Mouse (Mus musculus): ENCODE data around the gene Rnft2. TPM values are rescaled to one million over a fixed set of nuclear protein-coding genes. Genes with fewer than 3 reads are reported as not detected.

Gene Rnft2
- polyA plus RNA-seq, 1 experiment from 2014 or later: 2.6 TPM

DNA sequence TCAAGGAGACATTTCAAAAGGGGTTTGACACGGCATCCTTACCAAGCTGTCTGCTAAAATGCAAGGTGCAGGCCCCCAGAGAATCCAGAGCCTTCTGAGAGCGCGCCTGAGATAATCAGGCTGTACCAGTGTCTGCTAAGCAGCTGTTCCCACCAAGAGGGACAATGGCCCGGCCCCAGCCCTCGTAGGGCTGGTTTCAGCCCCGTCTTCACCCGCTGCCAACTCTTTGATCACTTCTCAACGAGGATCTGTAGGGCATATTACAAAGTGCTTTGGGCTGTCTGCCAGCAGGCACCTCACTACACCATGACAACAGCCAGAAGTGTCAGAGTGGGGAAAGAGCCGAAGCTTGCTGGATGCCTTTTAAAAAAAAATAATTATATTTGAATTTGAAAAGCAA is 29.6 kb upstream of the Rnft2 start:
- 34% methylated on average over 9 of the region's 9 CpGs for WGBS
- Histone ChIP-seq H3K4me1 (ENCODE audit: control insufficient read depth, insufficient read depth, low read length) (peaks cover 2% of the 10 kb centered on the region; the same call in 1 of the 2 replicates), H3K4me3 (ENCODE audit: low read depth, low read length) (no peak overlapping the region), H3K9ac (replicated peaks; ENCODE audit: low read depth, low read length) (no peak overlapping the region), H3K36me3 (ENCODE audit: control insufficient read depth, insufficient read depth, low read length) (no peaks in the 10 kb centered on the region), H3K27me3 (ENCODE audit: control insufficient read depth, insufficient read depth, low read length) (0 out of 2 replicates have a peak, but pooled peaks cover 6% of the 10 kb centered on the region), H3K9me3 (ENCODE audit: control insufficient read depth, low read depth, low read length) (no peaks in the 10 kb centered on the region), H3K27ac (ENCODE audit: low read length) (no peak overlapping the region), H3K4me2 (replicated peaks; ENCODE audit: low read depth, low read length) (no peak overlapping the region)
- no peak for ATAC-seq (ENCODE audit: insufficient number of reproducible peaks, insufficient read depth, low FRiP score, low read depth)

DNA sequence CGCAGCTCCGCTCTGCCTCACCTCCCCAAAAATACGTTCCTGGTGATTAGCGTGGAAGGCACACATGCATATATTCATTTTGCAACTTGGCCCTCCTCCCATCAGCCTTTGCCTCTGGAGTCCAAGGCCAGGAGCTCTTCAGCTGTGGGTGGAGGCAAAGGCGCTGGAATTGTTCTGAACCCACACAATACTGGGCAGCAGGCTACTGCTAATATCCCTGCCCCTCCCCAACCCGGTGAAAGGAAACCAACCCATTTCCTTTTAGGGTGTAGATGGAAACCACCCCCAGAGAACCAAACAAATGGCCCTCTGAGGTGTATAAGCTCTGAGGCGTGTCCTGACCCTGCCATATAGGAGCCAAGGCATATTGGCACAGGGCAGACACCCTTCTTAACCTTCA is 28.5 kb upstream of the Rnft2 start:
- Histone ChIP-seq H3K27me3 (ENCODE audit: control insufficient read depth, insufficient read depth, low read length) (0 out of 2 replicates have a peak, but pooled peaks cover 8% of the 10 kb centered on the region), H3K36me3 (ENCODE audit: control insufficient read depth, insufficient read depth, low read length) (no peaks in the 10 kb centered on the region), H3K4me1 (ENCODE audit: control insufficient read depth, insufficient read depth, low read length) (peaks cover 5% of the 10 kb centered on the region; the same call in 1 of the 2 replicates), H3K4me3 (ENCODE audit: low read depth, low read length) (no peak overlapping the region), H3K4me2 (replicated peaks; ENCODE audit: low read depth, low read length) (no peak overlapping the region), H3K27ac (ENCODE audit: low read length) (no peak overlapping the region), H3K9me3 (ENCODE audit: control insufficient read depth, low read depth, low read length) (no peaks in the 10 kb centered on the region), H3K9ac (replicated peaks; ENCODE audit: low read depth, low read length) (no peak overlapping the region)
- no peak for ATAC-seq (ENCODE audit: insufficient number of reproducible peaks, insufficient read depth, low FRiP score, low read depth)
- 78% methylated on average over 7 of the region's 7 CpGs for WGBS

DNA sequence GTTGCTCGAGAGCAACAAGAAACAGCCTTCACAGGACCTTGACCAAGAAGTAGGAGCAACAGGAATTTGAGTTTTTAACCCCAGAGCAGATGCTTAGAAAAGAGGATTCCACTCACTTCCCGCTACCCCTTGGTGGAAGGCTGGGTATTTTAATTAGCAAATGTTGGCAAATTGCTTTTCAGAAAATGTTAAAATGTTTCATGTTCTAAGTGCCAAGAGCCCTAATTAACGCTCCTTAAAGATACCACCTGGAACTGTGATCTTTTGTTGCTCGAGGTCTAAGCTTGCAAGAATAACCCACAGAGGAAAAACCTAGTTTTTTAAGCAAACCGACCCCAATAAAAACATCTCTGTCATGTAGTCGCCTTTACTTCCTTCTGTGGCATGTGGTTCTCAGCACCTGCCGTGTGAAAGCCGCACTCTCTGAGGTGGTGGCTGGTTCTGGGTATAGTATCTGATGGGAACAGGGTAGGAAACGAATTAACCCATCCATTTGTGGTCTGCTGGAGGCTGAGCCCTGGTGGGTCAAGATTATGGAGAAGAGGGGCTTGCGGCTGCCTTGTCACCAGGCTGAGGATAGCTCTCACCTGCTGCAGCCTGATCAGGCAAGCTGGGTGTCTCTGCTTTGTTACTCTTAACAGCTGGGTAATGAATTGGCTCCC is 26.7 kb upstream of the Rnft2 start:
- H3K4me2 ChIP-seq (replicated peaks; ENCODE audit: low read depth, low read length): no peak overlapping the region
- no peak for ATAC-seq (ENCODE audit: insufficient number of reproducible peaks, insufficient read depth, low FRiP score, low read depth)

DNA sequence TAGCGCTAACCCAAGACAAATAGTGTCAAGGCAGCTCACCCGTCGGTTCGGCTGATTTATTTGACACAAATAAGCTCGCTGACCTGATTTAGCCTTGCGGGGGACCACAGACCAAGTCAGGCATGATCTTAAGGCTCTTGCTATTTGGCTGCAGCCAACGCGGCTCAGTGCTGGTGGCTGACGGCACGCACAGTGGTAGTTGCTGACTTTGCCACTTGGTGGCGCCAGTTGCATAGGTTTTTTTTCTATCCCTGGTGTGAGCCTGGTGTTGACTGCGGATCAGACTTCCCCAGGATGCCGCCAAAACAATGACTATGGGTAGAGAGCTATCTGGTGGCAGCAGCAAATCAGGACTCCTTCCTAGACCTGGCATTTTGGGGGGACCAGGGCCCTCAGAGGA is 24.1 kb upstream of the Rnft2 start:
- H3K4me2 ChIP-seq (replicated peaks; ENCODE audit: low read depth, low read length): 0 out of 2 replicates have a peak overlapping the region, but pooled peaks have one; percentile 20
- no peak overlapping the region for H3K9ac ChIP-seq (replicated peaks; ENCODE audit: low read depth, low read length)
- H3K4me3 ChIP-seq (ENCODE audit: low read depth, low read length): no peak overlapping the region
- WGBS: under 1% methylated on average over 13 of the region's 13 CpGs
- H3K27ac ChIP-seq (ENCODE audit: low read length): no peak overlapping the region
- ATAC-seq (ENCODE audit: insufficient number of reproducible peaks, insufficient read depth, low FRiP score, low read depth): peak; percentile 68; the same call in 1 of the 2 replicates
- no peaks in the 10 kb centered on the region for H3K36me3 ChIP-seq (ENCODE audit: control insufficient read depth, insufficient read depth, low read length)
- 0 out of 2 replicates have a peak, but pooled peaks cover 8% of the 10 kb centered on the region for H3K27me3 ChIP-seq (ENCODE audit: control insufficient read depth, insufficient read depth, low read length)
- peaks cover 3% of the 10 kb centered on the region; the same call in 1 of the 2 replicates for H3K4me1 ChIP-seq (ENCODE audit: control insufficient read depth, insufficient read depth, low read length)
- H3K9me3 ChIP-seq (ENCODE audit: control insufficient read depth, low read depth, low read length): no peaks in the 10 kb centered on the region

More for the DNA sequence above, 26.7 kb upstream of the Rnft2 start:
- 66% methylated on average over 10 of the region's 10 CpGs for WGBS
- Histone ChIP-seq H3K4me3 (ENCODE audit: low read depth, low read length) (no peak overlapping the region), H3K9me3 (ENCODE audit: control insufficient read depth, low read depth, low read length) (no peaks in the 10 kb centered on the region), H3K4me1 (ENCODE audit: control insufficient read depth, insufficient read depth, low read length) (peaks cover 5% of the 10 kb centered on the region; the same call in 1 of the 2 replicates), H3K27ac (ENCODE audit: low read length) (no peak overlapping the region), H3K27me3 (ENCODE audit: control insufficient read depth, insufficient read depth, low read length) (0 out of 2 replicates have a peak, but pooled peaks cover 8% of the 10 kb centered on the region), H3K9ac (replicated peaks; ENCODE audit: low read depth, low read length) (no peak overlapping the region), H3K36me3 (ENCODE audit: control insufficient read depth, insufficient read depth, low read length) (no peaks in the 10 kb centered on the region)

DNA sequence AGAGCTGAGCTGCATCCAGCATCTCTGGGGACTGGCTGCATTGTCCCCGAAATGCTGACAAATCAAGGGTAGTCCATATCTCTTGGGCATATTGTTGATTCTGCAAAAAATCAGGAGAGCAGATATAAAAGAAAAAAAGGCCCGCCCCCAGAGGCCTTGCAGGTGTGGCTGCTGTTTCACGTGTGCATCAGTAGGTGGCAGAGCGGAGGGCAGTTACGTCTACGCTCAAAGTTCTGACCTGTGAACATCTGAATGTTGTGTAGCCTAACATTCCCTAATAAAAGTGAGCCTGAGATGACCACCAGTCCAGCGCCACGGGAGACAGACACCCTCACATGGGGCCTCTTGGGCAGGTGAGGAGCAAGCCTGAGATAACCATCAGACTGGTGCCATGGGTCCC is 21.4 kb upstream of the Rnft2 start:
- Histone ChIP-seq H3K4me1 (ENCODE audit: control insufficient read depth, insufficient read depth, low read length) (peaks cover 3% of the 10 kb centered on the region; the same call in 1 of the 2 replicates), H3K27me3 (ENCODE audit: control insufficient read depth, insufficient read depth, low read length) (0 out of 2 replicates have a peak, but pooled peaks cover 3% of the 10 kb centered on the region), H3K9ac (replicated peaks; ENCODE audit: low read depth, low read length) (no peak overlapping the region), H3K36me3 (ENCODE audit: control insufficient read depth, insufficient read depth, low read length) (peaks cover 5% of the 10 kb centered on the region), H3K4me2 (replicated peaks; ENCODE audit: low read depth, low read length) (no peak overlapping the region), H3K27ac (ENCODE audit: low read length) (no peak overlapping the region), H3K9me3 (ENCODE audit: control insufficient read depth, low read depth, low read length) (no peaks in the 10 kb centered on the region), H3K4me3 (ENCODE audit: low read depth, low read length) (no peak overlapping the region)
- ATAC-seq (ENCODE audit: insufficient number of reproducible peaks, insufficient read depth, low FRiP score, low read depth): no peak
- 36% methylated on average over 8 of the region's 8 CpGs for WGBS

DNA sequence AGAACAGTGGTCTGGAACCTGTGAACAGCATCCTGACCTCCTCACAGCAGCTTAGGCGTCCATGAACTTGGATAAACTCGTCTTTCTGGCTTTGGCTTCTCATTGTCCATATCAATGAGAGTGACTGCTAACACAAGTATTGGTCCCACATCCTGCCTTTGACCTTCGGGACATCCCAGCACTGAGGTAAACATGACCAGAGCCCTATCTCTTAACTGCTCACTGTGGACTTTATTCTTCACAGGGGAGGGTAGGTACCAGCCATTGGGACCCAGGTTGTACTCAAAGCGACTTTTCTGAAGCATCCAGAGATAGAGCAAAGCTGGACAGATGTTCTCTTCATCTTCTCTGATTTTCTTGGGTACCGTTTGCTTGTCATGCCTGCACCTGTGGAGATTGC is 20.4 kb upstream of the Rnft2 start:
- peaks cover 3% of the 10 kb centered on the region; the same call in 1 of the 2 replicates for H3K4me1 ChIP-seq (ENCODE audit: control insufficient read depth, insufficient read depth, low read length)
- no peaks in the 10 kb centered on the region for H3K9me3 ChIP-seq (ENCODE audit: control insufficient read depth, low read depth, low read length)
- no peak overlapping the region for H3K9ac ChIP-seq (replicated peaks; ENCODE audit: low read depth, low read length)
- 74% methylated on average over 5 of the region's 5 CpGs for WGBS
- H3K4me2 ChIP-seq (replicated peaks; ENCODE audit: low read depth, low read length): no peak overlapping the region
- H3K27ac ChIP-seq (ENCODE audit: low read length): no peak overlapping the region
- 0 out of 2 replicates have a peak, but pooled peaks cover 3% of the 10 kb centered on the region for H3K27me3 ChIP-seq (ENCODE audit: control insufficient read depth, insufficient read depth, low read length)
- no peak overlapping the region for H3K4me3 ChIP-seq (ENCODE audit: low read depth, low read length)
- peaks cover 8% of the 10 kb centered on the region for H3K36me3 ChIP-seq (ENCODE audit: control insufficient read depth, insufficient read depth, low read length)
- ATAC-seq (ENCODE audit: insufficient number of reproducible peaks, insufficient read depth, low FRiP score, low read depth): no peak

DNA sequence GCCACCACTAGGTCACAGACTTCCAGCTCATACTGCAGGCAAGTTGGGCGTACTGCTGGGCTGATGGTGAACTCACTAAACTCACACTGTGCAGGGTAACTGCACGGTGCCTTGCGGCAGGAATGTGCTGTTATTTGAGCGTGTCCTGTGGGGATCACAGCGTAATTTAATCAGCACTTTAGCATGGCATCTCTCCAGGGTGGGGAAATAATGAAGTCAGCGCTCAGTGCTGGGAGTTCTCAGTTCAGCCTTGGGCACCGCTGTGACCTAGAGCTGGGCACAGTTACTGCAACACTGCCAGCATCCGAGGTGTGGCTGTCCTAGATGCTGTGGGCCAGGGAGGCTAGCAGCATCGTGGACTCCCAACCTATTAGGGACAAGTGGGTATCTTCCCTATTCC is 19.4 kb upstream of the Rnft2 start:
- Histone ChIP-seq H3K36me3 (ENCODE audit: control insufficient read depth, insufficient read depth, low read length) (peaks cover 8% of the 10 kb centered on the region), H3K4me1 (ENCODE audit: control insufficient read depth, insufficient read depth, low read length) (peaks cover 2% of the 10 kb centered on the region; the same call in 1 of the 2 replicates), H3K27ac (ENCODE audit: low read length) (no peak overlapping the region), H3K9ac (replicated peaks; ENCODE audit: low read depth, low read length) (no peak overlapping the region), H3K4me2 (replicated peaks; ENCODE audit: low read depth, low read length) (no peak overlapping the region), H3K4me3 (ENCODE audit: low read depth, low read length) (no peak overlapping the region), H3K9me3 (ENCODE audit: control insufficient read depth, low read depth, low read length) (no peaks in the 10 kb centered on the region), H3K27me3 (ENCODE audit: control insufficient read depth, insufficient read depth, low read length) (0 out of 2 replicates have a peak, but pooled peaks cover 3% of the 10 kb centered on the region)
- 87% methylated on average over 9 of the region's 9 CpGs for WGBS
- no peak for ATAC-seq (ENCODE audit: insufficient number of reproducible peaks, insufficient read depth, low FRiP score, low read depth)

DNA sequence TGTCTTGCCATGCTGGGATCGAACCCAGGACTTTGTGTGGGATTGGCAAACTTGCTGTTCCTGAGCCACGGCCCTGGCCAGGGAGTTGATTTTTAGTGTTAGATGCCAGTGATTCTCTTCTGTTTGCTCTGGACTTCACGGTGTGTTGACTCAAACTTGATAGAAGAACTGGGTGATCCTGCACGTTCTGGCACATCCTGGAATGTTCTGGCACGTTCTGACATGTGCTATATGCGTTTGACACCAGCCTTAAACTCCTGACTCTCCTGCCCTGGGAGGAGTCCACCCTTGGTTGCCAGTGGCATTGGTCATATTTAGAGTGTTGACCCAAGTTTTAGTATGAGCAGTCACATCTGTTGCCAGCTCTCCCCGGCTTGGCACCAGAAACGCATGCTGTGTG is 17.5 kb upstream of the Rnft2 start:
- 83% methylated on average over 8 of the region's 8 CpGs for WGBS

More for the DNA sequence above, 17.5 kb upstream of the Rnft2 start:
- H3K4me1 ChIP-seq (ENCODE audit: control insufficient read depth, insufficient read depth, low read length): no peaks in the 10 kb centered on the region
- peaks cover 11% of the 10 kb centered on the region for H3K36me3 ChIP-seq (ENCODE audit: control insufficient read depth, insufficient read depth, low read length)
- H3K9ac ChIP-seq (replicated peaks; ENCODE audit: low read depth, low read length): no peak overlapping the region
- no peak overlapping the region for H3K4me3 ChIP-seq (ENCODE audit: low read depth, low read length)
- H3K4me2 ChIP-seq (replicated peaks; ENCODE audit: low read depth, low read length): no peak overlapping the region
- H3K27me3 ChIP-seq (ENCODE audit: control insufficient read depth, insufficient read depth, low read length): no peaks in the 10 kb centered on the region
- no peak for ATAC-seq (ENCODE audit: insufficient number of reproducible peaks, insufficient read depth, low FRiP score, low read depth)
- no peak overlapping the region for H3K27ac ChIP-seq (ENCODE audit: low read length)
- H3K9me3 ChIP-seq (ENCODE audit: control insufficient read depth, low read depth, low read length): no peaks in the 10 kb centered on the region

Measured in stomach, embryonic 14.5 days (tissue).